Mouse (Mus musculus) CH12.LX (cell line): ENCODE measurements around the gene Efnb2.

Experiments
- CHD1 ChIP-seq: IDR thresholded peaks from 2 replicates; pipeline ENCODE4 v1.6.1; 2012; ENCODE audit warnings: low read depth, low read length, improper control_type of control experiment, inconsistent platforms
- CHD2 ChIP-seq: IDR thresholded peaks from 2 replicates; pipeline ENCODE4 v1.6.1; 2011; ENCODE audit warnings: low read length, improper control_type of control experiment
- CTCF ChIP-seq, 2 experiments: IDR thresholded peaks in 1 of 2; conservative IDR thresholded peaks in 1 of 2; 2 replicates each; pipeline ENCODE4 v1.5.1; 2011 to 2012; ENCODE audit warnings: low read depth in 2 of 2, low read length in 2 of 2, improper control_type of control experiment in 1 of 2, inconsistent platforms in 1 of 2, mild to moderate bottlenecking in 1 of 2, moderate library complexity in 1 of 2
- EP300 ChIP-seq: IDR thresholded peaks from 2 replicates; pipeline ENCODE4 v1.6.1; 2011; ENCODE audit warnings: low read length, improper control_type of control experiment
- HCFC1 ChIP-seq: IDR thresholded peaks from 2 replicates; pipeline ENCODE4 v1.6.1; 2012; ENCODE audit warnings: low read depth, mild to moderate bottlenecking, inconsistent platforms, low read length, improper control_type of control experiment
- IRF4 ChIP-seq: IDR thresholded peaks from 2 replicates; pipeline ENCODE4 v1.6.1; 2014; ENCODE audit warnings: low read depth, mild to moderate bottlenecking, inconsistent platforms, low read length, improper control_type of control experiment
- MAFK ChIP-seq: IDR thresholded peaks from 2 replicates; pipeline ENCODE4 v1.6.1; 2011; ENCODE audit warnings: low read length, improper control_type of control experiment; ENCODE audit not compliant: insufficient replicate concordance
- MAX ChIP-seq: IDR thresholded peaks from 2 replicates; pipeline ENCODE4 v1.6.1; 2011; ENCODE audit warnings: low read length, improper control_type of control experiment
- MEF2A ChIP-seq: IDR thresholded peaks from 2 replicates; pipeline ENCODE4 v1.6.1; 2014; ENCODE audit warnings: low read depth, mild to moderate bottlenecking, inconsistent platforms, low read length, improper control_type of control experiment, borderline replicate concordance
- MXI1 ChIP-seq: IDR thresholded peaks from 2 replicates; pipeline ENCODE4 v1.6.1; 2011; ENCODE audit warnings: mild to moderate bottlenecking, low read depth, low read length, improper control_type of control experiment
- NRF1 ChIP-seq: IDR thresholded peaks from 2 replicates; pipeline ENCODE4 v1.6.1; 2014; ENCODE audit warnings: low read depth, mild to moderate bottlenecking, inconsistent platforms, low read length, improper control_type of control experiment, moderate library complexity
- POLR2A ChIP-seq: IDR thresholded peaks from 2 replicates; pipeline ENCODE4 v1.6.1; 2011; ENCODE audit warnings: low read depth, mild to moderate bottlenecking, improper control_type of control experiment, low read length
- ZC3H11A ChIP-seq: IDR thresholded peaks from 2 replicates; pipeline ENCODE4 v1.6.1; 2012; ENCODE audit warnings: low read depth, mild to moderate bottlenecking, inconsistent platforms, low read length, improper control_type of control experiment

DNA sequence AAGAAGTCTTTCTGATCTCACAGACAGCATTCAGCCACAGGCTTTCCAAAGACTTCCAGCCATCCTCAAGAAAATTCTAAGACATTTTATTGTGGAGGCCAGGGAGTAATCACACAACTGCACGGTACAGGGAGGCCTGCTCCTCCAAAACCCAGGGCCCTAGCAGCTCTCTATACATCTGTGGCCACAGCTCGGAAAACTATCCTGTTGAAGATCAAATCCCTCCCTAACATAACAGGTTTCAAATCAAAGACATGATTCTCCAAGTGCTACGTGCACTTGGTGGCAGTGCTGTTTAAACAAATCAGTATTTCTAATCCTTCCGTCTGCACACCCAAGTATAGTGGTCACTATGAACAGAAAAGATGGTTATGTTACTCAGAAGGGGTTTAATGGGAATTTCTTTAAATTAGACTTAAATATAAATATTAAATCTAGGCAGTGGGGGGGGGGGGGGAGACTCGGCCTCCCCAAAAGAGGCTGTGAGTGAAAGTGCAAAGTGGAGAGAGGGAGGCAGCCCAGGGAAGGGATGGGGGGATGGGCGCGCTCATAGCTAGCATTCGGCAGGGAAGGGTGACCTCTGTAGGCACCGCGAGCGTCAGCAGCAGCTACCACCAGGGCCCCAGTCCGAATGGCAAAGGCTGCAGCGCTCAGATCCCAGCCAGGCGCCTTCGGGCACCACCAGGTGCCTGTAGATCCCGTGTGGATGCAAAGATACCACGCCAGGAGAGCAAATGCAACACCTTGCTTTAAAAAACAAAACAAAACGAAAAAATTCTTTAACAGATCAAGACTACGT is 2.4 kb downstream of the Efnb2 start:
- TF ChIP-seq POLR2A (no peak), CHD2 (no peak), CTCF (conservative IDR thresholded peaks at IDR 0.05 in 1 of 2, IDR thresholded peaks at IDR 0.05 in 1 of 2; ENCODE audit: low read depth in 2 of 2, low read length in 2 of 2) (no peak), HCFC1 (no peak), ZC3H11A (no peak), MXI1 (no peak), EP300 (no peak), NRF1 (no peak), MAFK (no peak), IRF4 (no peak), MAX (no peak), CHD1 (no peak), MEF2A (no peak)
